Mouse (Mus musculus): ENCODE measurements at regions not wholly inside any gene's neighbourhood (a gene's known extent, or its start where the extent isn't known, plus 50 kb on each side); places are given as distances from the start of the nearest gene placed in this dataset.
A peak's percentile ranks its signal among the peaks of the same experiment; 100 is the strongest.

GRCm38 (mm10) chr2:117418121-117418615, 75.4 kb upstream of the Rasgrp1 start:
- peaks cover 12% of the 10 kb centered on the region for H3K4me1 ChIP-seq (ENCODE audit: control insufficient read depth, insufficient read depth, insufficient read length)
- no peak for DNase-seq (ENCODE audit: low read depth in 1 of 2, low spot score in 2 of 2)
- no peaks in the 10 kb centered on the region for H3K27me3 ChIP-seq (ENCODE audit: control insufficient read depth, insufficient read depth, low read length)
- no peaks in the 10 kb centered on the region for H3K36me3 ChIP-seq (ENCODE audit: control insufficient read depth, insufficient read depth, low read length)
- TF ChIP-seq POLR2A (IDR thresholded peaks at IDR 0.05; ENCODE audit: low read depth, low read length) (no peak), CTCF (IDR thresholded peaks at IDR 0.05; ENCODE audit: extremely low read depth, insufficient read depth, insufficient read length, insufficient replicate concordance) (no peak)
- WGBS, result 62% methylated on average over 8 of the region's 8 CpGs
- peak overlapping the region; percentile 51 for H3K27ac ChIP-seq (ENCODE audit: insufficient read depth, low read length)
- H3K4me3 ChIP-seq (ENCODE audit: extremely low read depth, insufficient read depth, insufficient read length), result no peak overlapping the region

- Histone ChIP-seq H3K27me3 (ENCODE audit: control insufficient read depth, insufficient read depth, low read length) (no peaks in the 10 kb centered on the region), H3K36me3 (ENCODE audit: control insufficient read depth, insufficient read depth, low read length) (no peaks in the 10 kb centered on the region), H3K27ac (ENCODE audit: insufficient read depth, low read length) (peak overlapping the region; percentile 82; the same call in 1 of the 2 replicates), H3K4me3 (ENCODE audit: extremely low read depth, insufficient read depth, insufficient read length) (no peak overlapping the region), H3K4me1 (ENCODE audit: control insufficient read depth, insufficient read depth, insufficient read length) (peaks cover 12% of the 10 kb centered on the region)
- WGBS, result 45% methylated on average over 3 of the region's 3 CpGs
- TF ChIP-seq POLR2A (IDR thresholded peaks at IDR 0.05; ENCODE audit: low read depth, low read length), result no peak
- TF ChIP-seq CTCF (IDR thresholded peaks at IDR 0.05; ENCODE audit: extremely low read depth, insufficient read depth, insufficient read length, insufficient replicate concordance), result no peak
- DNase-seq (ENCODE audit: low read depth in 1 of 2, low spot score in 2 of 2), result no peak
These were observed 75.9 kb upstream of the Rasgrp1 start for GRCm38 (mm10) chr2:117418711-117419110.

GRCm38 (mm10) chr2:117421376-117421775, 78.6 kb upstream of the Rasgrp1 start:
- H3K4me1 ChIP-seq (ENCODE audit: control insufficient read depth, insufficient read depth, insufficient read length), result peaks cover 12% of the 10 kb centered on the region
- WGBS, result 63% methylated on average over 4 of the region's 4 CpGs
- TF ChIP-seq CTCF (IDR thresholded peaks at IDR 0.05; ENCODE audit: extremely low read depth, insufficient read depth, insufficient read length, insufficient replicate concordance) (no peak), POLR2A (IDR thresholded peaks at IDR 0.05; ENCODE audit: low read depth, low read length) (no peak)
- H3K27ac ChIP-seq (ENCODE audit: insufficient read depth, low read length), result peak overlapping the region; percentile 47; the same call in 1 of the 2 replicates
- no peaks in the 10 kb centered on the region for H3K36me3 ChIP-seq (ENCODE audit: control insufficient read depth, insufficient read depth, low read length)
- no peak for DNase-seq (ENCODE audit: low read depth in 1 of 2, low spot score in 2 of 2)
- no peak overlapping the region for H3K4me3 ChIP-seq (ENCODE audit: extremely low read depth, insufficient read depth, insufficient read length)
- no peaks in the 10 kb centered on the region; the same call in 1 of the 2 replicates for H3K27me3 ChIP-seq (ENCODE audit: control insufficient read depth, insufficient read depth, low read length)

- Histone ChIP-seq H3K27ac (ENCODE audit: insufficient read depth, low read length) (no peak overlapping the region), H3K4me1 (ENCODE audit: control insufficient read depth, insufficient read depth, insufficient read length) (peaks cover 6% of the 10 kb centered on the region), H3K36me3 (ENCODE audit: control insufficient read depth, insufficient read depth, low read length) (no peaks in the 10 kb centered on the region), H3K27me3 (ENCODE audit: control insufficient read depth, insufficient read depth, low read length) (no peaks in the 10 kb centered on the region; the same call in 1 of the 2 replicates), H3K4me3 (ENCODE audit: extremely low read depth, insufficient read depth, insufficient read length) (no peak overlapping the region)
- no peak for TF ChIP-seq POLR2A (IDR thresholded peaks at IDR 0.05; ENCODE audit: low read depth, low read length)
- TF ChIP-seq CTCF (IDR thresholded peaks at IDR 0.05; ENCODE audit: extremely low read depth, insufficient read depth, insufficient read length, insufficient replicate concordance), result no peak
- WGBS, result 65% methylated on average over 4 of the region's 4 CpGs
- no peak for DNase-seq (ENCODE audit: low read depth in 1 of 2, low spot score in 2 of 2)
These were observed 80.0 kb upstream of the Rasgrp1 start for GRCm38 (mm10) chr2:117422756-117423155.

GRCm38 (mm10) chr2:117429205-117429604, 86.4 kb upstream of the Rasgrp1 start:
- Histone ChIP-seq H3K4me1 (ENCODE audit: control insufficient read depth, insufficient read depth, insufficient read length) (no peaks in the 10 kb centered on the region; the same call in 1 of the 2 replicates), H3K27me3 (ENCODE audit: control insufficient read depth, insufficient read depth, low read length) (no peaks in the 10 kb centered on the region), H3K36me3 (ENCODE audit: control insufficient read depth, insufficient read depth, low read length) (no peaks in the 10 kb centered on the region), H3K4me3 (ENCODE audit: extremely low read depth, insufficient read depth, insufficient read length) (no peak overlapping the region), H3K27ac (ENCODE audit: insufficient read depth, low read length) (no peak overlapping the region)
- no peak for DNase-seq (ENCODE audit: low read depth in 1 of 2, low spot score in 2 of 2)
- TF ChIP-seq CTCF (IDR thresholded peaks at IDR 0.05; ENCODE audit: extremely low read depth, insufficient read depth, insufficient read length, insufficient replicate concordance) (no peak), POLR2A (IDR thresholded peaks at IDR 0.05; ENCODE audit: low read depth, low read length) (no peak)
- WGBS, result 84% methylated on average over 9 of the region's 9 CpGs

GRCm38 (mm10) chr2:117432010-117432409, 89.2 kb upstream of the Rasgrp1 start:
- TF ChIP-seq POLR2A (IDR thresholded peaks at IDR 0.05; ENCODE audit: low read depth, low read length), result no peak
- TF ChIP-seq CTCF (IDR thresholded peaks at IDR 0.05; ENCODE audit: extremely low read depth, insufficient read depth, insufficient read length, insufficient replicate concordance), result no peak
- Histone ChIP-seq H3K27me3 (ENCODE audit: control insufficient read depth, insufficient read depth, low read length) (no peaks in the 10 kb centered on the region), H3K4me3 (ENCODE audit: extremely low read depth, insufficient read depth, insufficient read length) (no peak overlapping the region), H3K27ac (ENCODE audit: insufficient read depth, low read length) (no peak overlapping the region), H3K36me3 (ENCODE audit: control insufficient read depth, insufficient read depth, low read length) (no peaks in the 10 kb centered on the region), H3K4me1 (ENCODE audit: control insufficient read depth, insufficient read depth, insufficient read length) (no peaks in the 10 kb centered on the region; the same call in 1 of the 2 replicates)
- DNase-seq (ENCODE audit: low read depth in 1 of 2, low spot score in 2 of 2), result no peak
- 50% methylated on average over 6 of the region's 6 CpGs for WGBS

GRCm38 (mm10) chr2:117432923-117433322, 90.1 kb upstream of the Rasgrp1 start:
- no peaks in the 10 kb centered on the region; the same call in 1 of the 2 replicates for H3K4me1 ChIP-seq (ENCODE audit: control insufficient read depth, insufficient read depth, insufficient read length)
- 60% methylated on average over 2 of the region's 2 CpGs for WGBS
- no peaks in the 10 kb centered on the region for H3K36me3 ChIP-seq (ENCODE audit: control insufficient read depth, insufficient read depth, low read length)
- H3K27ac ChIP-seq (ENCODE audit: insufficient read depth, low read length), result no peak overlapping the region
- H3K27me3 ChIP-seq (ENCODE audit: control insufficient read depth, insufficient read depth, low read length), result no peaks in the 10 kb centered on the region
- no peak for DNase-seq (ENCODE audit: low read depth in 1 of 2, low spot score in 2 of 2)
- TF ChIP-seq POLR2A (IDR thresholded peaks at IDR 0.05; ENCODE audit: low read depth, low read length) (no peak), CTCF (IDR thresholded peaks at IDR 0.05; ENCODE audit: extremely low read depth, insufficient read depth, insufficient read length, insufficient replicate concordance) (no peak)
- H3K4me3 ChIP-seq (ENCODE audit: extremely low read depth, insufficient read depth, insufficient read length), result no peak overlapping the region

Measured in spleen, adult 2 months (tissue).